Mouse (Mus musculus): ENCODE data around the gene Hinfp.
"Not testable (repeated sequence)": the region's sequence is repeated elsewhere in the genome, so short reads cannot be mapped to it uniquely, and the experiment has no call there.

Gene Hinfp

GRCm38 (mm10) chr9:44332918-44333638 is 27.6 kb upstream of the Hinfp start:
- DNase-seq (ENCODE audit: low spot score), result no peak

GRCm38 (mm10) chr9:44330736-44331135 is 25.3 kb upstream of the Hinfp start:
- DNase-seq (ENCODE audit: low spot score), result no peak

- DNase-seq (ENCODE audit: low spot score), result no peak
Measured at GRCm38 (mm10) chr9:44327926-44328325, 22.5 kb upstream of the Hinfp start.

GRCm38 (mm10) chr9:44327064-44327711 is 21.7 kb upstream of the Hinfp start:
- DNase-seq (ENCODE audit: low spot score), result peak; percentile 27

GRCm38 (mm10) chr9:44326371-44327063 is 21.0 kb upstream of the Hinfp start:
- DNase-seq (ENCODE audit: low spot score), result peak; percentile 60

GRCm38 (mm10) chr9:44325768-44326370 is 20.4 kb upstream of the Hinfp start, which contains the start of gene Dpagt1:
Gene Dpagt1, plus strand, starts transcription at chr9:44326019.
- DNase-seq (ENCODE audit: low spot score), result no peak

- DNase-seq (ENCODE audit: low spot score), result not testable (repeated sequence)
Measured at GRCm38 (mm10) chr9:44325032-44325767, 19.7 kb upstream of the Hinfp start.

- no peak for DNase-seq (ENCODE audit: low spot score)
Measured at GRCm38 (mm10) chr9:44324147-44324546, 18.7 kb upstream of the Hinfp start.

- DNase-seq (ENCODE audit: low spot score), result not testable (repeated sequence)
Measured at GRCm38 (mm10) chr9:44323656-44324055, 18.2 kb upstream of the Hinfp start.

GRCm38 (mm10) chr9:44320799-44321133 is 15.3 kb upstream of the Hinfp start:
- no peak for DNase-seq (ENCODE audit: low spot score)

- peak; percentile 77 for DNase-seq (ENCODE audit: low spot score)
Measured at GRCm38 (mm10) chr9:44319887-44320798, 14.7 kb upstream of the Hinfp start, which contains the start of gene C2cd2l. Gene C2cd2l, minus strand, starts transcription at chr9:44320285.

GRCm38 (mm10) chr9:44319105-44319886 is 13.8 kb upstream of the Hinfp start:
- no peak for DNase-seq (ENCODE audit: low spot score)

- no peak for DNase-seq (ENCODE audit: low spot score)
Measured at GRCm38 (mm10) chr9:44318826-44319095, 13.3 kb upstream of the Hinfp start.

- no peak for DNase-seq (ENCODE audit: low spot score)
Measured at GRCm38 (mm10) chr9:44318076-44318825, 12.8 kb upstream of the Hinfp start.

GRCm38 (mm10) chr9:44317452-44317851 is 12.0 kb upstream of the Hinfp start:
- no peak for DNase-seq (ENCODE audit: low spot score)

GRCm38 (mm10) chr9:44314910-44315309 is 9.4 kb upstream of the Hinfp start:
- no peak for DNase-seq (ENCODE audit: low spot score)

- no peak for DNase-seq (ENCODE audit: low spot score)
Measured at GRCm38 (mm10) chr9:44314257-44314547, 8.7 kb upstream of the Hinfp start.

GRCm38 (mm10) chr9:44313476-44314256 is 8.2 kb upstream of the Hinfp start:
- no peak for DNase-seq (ENCODE audit: low spot score)
